Mouse (Mus musculus) forebrain, embryonic 13.5 days (tissue): ENCODE results near the gene Spag8. TPM values are rescaled to one million over a fixed set of nuclear protein-coding genes. Genes with fewer than 3 reads are reported as not detected.

Experiments
- ATAC-seq: fragments of 200-750 bp; cut with Nextera tagmentation; 2 replicates; pipeline ENCODE4 v1.8.0; 2017
- H3K27ac ChIP-seq: fragments of 300-500 bp; sonication (generic); 2 replicates; pipeline ENCODE4 v1.5.1; 2015; ENCODE audit warnings: inconsistent platforms, mild to moderate bottlenecking, moderate library complexity
- H3K27me3 ChIP-seq: fragments of 300-500 bp; sonication (generic); 2 replicates; pipeline ENCODE4 v1.6.1; 2015; ENCODE audit warnings: mild to moderate bottlenecking, inconsistent platforms
- H3K36me3 ChIP-seq: fragments of 300-500 bp; sonication (generic); 2 replicates; pipeline ENCODE4 v1.6.1; 2015; ENCODE audit warnings: mild to moderate bottlenecking, inconsistent platforms; ENCODE audit not compliant: poor library complexity, severe bottlenecking
- H3K4me1 ChIP-seq: fragments of 300-500 bp; sonication (generic); 2 replicates; pipeline ENCODE4 v1.6.1; 2015; ENCODE audit warnings: inconsistent platforms
- H3K4me2 ChIP-seq: fragments of 300-500 bp; sonication (generic); 2 replicates; pipeline ENCODE4 v1.6.1; 2015; ENCODE audit warnings: inconsistent platforms, mild to moderate bottlenecking, moderate library complexity
- H3K4me3 ChIP-seq: fragments of 300-500 bp; sonication (generic); 2 replicates; pipeline ENCODE4 v1.5.1; 2015; ENCODE audit warnings: mild to moderate bottlenecking, inconsistent platforms
- H3K9ac ChIP-seq: fragments of 300-500 bp; sonication (generic); 2 replicates; pipeline ENCODE4 v1.6.1; 2015; ENCODE audit warnings: mild to moderate bottlenecking, inconsistent platforms
- H3K9me3 ChIP-seq: fragments of 300-500 bp; sonication (generic); replicated peaks from 2 replicates; pipeline ENCODE4 v1.6.1; 2016; ENCODE audit warnings: inconsistent platforms
- WGBS: fragments of 180-500 bp; shearing (Covaris S2); methylation state at CpG from one replicate; pipeline ENCODE4 v1.1.7; 2015; 5-methylcytosine and 5-hydroxymethylcytosine counted together
- polyA plus RNA-seq: library from polyadenylated mRNA; unstranded; fragments of >200 nt; fragmentation: Nextera tagmentation; extraction: Ambion mirVana; gene quantifications from 2 replicates; pipeline ENCODE4 v1.2.1, GENCODE M21; 2015

Spag8 gene
- polyA plus RNA-seq, 1 experiment from 2014 or later: 3.9 TPM

DNA sequence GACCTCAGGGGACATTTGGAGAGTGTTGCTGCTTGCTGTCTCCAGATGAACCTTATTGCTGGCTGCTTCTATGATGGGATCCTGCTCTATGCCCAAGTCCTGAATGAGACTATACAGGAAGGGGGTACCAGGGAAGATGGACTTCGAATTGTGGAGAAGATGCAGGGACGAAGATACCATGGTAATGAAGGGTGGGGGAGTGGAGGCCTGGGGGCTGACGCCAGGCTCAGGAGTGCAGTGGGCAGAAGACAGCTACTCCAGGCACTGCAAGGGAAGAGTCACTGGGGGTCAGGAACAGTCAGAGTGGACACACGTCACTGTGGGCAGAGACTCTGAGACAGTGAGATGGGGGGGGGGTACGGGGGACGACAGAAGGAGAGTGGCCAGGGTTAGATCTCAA lies 12.9 kb downstream of the Spag8 start:
- WGBS: 82% methylated on average over 6 of the region's 6 CpGs
- no peak for ATAC-seq
- Histone ChIP-seq H3K9me3 (no peaks in the 10 kb centered on the region), H3K36me3 (peaks cover 13% of the 10 kb centered on the region; the same call in 1 of the 2 replicates), H3K4me1 (no peaks in the 10 kb centered on the region), H3K27me3 (no peaks in the 10 kb centered on the region), H3K9ac (no peak overlapping the region), H3K4me3 (no peak overlapping the region), H3K27ac (no peak overlapping the region), H3K4me2 (no peak overlapping the region)

DNA sequence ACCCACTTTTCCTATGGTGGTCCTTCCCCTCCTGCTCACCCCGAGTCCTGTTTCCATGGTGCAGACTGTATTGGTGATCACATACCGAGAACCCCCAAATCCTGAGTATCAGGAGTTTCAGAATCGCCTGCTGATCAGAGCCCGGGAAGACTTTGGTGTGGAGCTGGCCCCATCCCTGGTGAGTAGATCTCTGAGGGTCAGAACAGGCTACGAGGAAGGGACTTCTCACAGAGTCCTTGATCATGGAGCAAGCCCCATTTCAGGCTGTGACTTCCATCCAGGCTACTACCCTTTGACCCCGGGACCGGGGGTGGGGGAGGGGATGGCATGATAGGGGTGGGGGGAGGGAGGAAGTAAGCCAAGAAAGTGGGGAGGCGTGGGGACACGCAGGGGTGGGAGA lies 13.3 kb downstream of the Spag8 start:
- ATAC-seq: no peak
- 83% methylated on average over 9 of the region's 9 CpGs for WGBS
- Histone ChIP-seq H3K27me3 (no peaks in the 10 kb centered on the region), H3K4me2 (no peak overlapping the region), H3K4me3 (no peak overlapping the region), H3K36me3 (peaks cover 13% of the 10 kb centered on the region; the same call in 1 of the 2 replicates), H3K4me1 (no peaks in the 10 kb centered on the region), H3K9me3 (no peaks in the 10 kb centered on the region), H3K27ac (no peak overlapping the region), H3K9ac (no peak overlapping the region)

DNA sequence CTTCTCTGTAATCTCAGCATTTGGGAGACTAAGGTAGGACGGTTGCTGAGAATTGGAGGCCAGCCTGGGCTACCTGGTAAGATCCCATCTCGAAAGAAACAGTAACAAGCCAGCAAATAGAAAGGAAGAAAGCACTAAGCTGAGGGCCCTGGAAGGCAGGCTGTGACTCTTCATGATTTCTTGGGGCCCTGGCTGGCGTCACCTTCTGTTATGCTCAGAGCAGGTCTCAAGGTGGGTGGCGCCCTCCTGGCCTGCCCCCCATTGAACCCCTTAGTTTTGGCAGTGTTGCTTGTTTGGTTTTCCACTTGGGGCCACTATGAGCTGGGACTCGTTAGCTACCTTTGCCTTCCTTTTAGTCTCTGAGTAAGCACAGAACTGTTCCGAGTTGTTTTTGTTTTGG lies 16.6 kb downstream of the Spag8 start:
- Histone ChIP-seq H3K27me3 (peaks cover 4% of the 10 kb centered on the region; the same call in 1 of the 2 replicates), H3K27ac (no peak overlapping the region), H3K4me1 (peaks cover 22% of the 10 kb centered on the region), H3K4me2 (no peak overlapping the region), H3K9me3 (no peaks in the 10 kb centered on the region), H3K36me3 (no peaks in the 10 kb centered on the region), H3K9ac (no peak overlapping the region), H3K4me3 (no peak overlapping the region)
- 57% methylated on average over 6 of the region's 6 CpGs for WGBS
- ATAC-seq: no peak

DNA sequence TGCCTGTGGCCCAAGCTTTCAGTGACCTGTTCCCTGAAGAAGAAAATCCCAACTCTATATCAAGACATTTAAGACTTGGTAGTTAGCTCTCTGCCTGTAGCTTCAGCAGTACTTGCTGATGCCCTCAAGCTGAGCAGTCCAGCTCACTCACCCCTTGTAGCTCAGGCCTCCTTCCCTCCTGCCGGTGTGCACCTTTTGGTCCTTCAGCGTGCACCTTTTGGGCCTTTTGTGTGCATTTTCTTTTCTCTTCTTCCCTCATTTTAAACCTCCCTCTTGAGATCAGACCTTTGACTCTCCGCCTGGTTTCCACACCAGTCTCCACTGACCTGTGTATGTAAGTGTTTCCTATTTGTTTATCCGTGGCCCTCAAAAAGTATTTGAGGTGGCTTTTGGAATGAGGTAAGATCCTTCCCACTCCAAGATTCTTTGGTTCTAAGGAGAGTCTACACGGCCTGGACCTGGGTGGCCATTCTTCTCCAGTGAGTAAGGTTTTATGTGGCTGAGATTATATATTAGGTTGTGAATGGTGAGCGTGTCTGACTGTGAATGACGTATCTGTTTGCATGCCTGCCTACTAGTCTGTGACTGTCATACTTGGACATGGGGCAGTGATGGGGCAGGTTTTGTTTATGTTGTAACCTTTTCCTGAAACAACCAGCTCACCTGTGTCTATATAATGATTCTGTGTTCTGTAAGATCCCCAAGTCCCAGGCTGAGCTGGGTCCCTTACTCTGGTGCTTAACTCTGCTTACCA lies 18.6 kb downstream of the Spag8 start:
- H3K27ac ChIP-seq: no peak overlapping the region
- H3K9ac ChIP-seq: no peak overlapping the region
- H3K27me3 ChIP-seq: peaks cover 4% of the 10 kb centered on the region; the same call in 1 of the 2 replicates
- H3K36me3 ChIP-seq: no peaks in the 10 kb centered on the region
- 84% methylated on average over 7 of the region's 7 CpGs for WGBS
- no peaks in the 10 kb centered on the region for H3K9me3 ChIP-seq
- H3K4me3 ChIP-seq: no peak overlapping the region
- no peak for ATAC-seq
- peaks cover 34% of the 10 kb centered on the region for H3K4me1 ChIP-seq
- H3K4me2 ChIP-seq: no peak overlapping the region

DNA sequence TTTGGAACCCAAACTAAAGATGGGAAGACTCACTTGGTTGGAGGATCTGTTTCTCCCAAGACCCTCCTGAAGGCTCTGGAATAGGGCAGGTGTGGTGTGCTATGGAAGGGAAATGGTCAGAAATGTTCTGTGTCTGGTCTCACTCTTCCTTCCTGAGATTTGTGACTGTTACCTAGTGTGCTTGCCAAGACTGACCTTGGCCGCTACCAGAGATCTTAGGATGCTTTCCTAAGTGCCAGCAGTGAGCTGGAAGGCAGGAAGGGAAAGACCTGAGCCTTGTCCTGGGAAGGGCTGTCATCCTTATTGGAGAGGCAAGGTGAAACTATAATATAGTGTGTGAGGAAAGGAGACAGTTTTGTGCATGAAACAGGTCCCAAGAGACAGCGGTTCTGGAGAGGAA lies 19.7 kb downstream of the Spag8 start:
- H3K9me3 ChIP-seq: no peaks in the 10 kb centered on the region
- H3K27ac ChIP-seq: no peak overlapping the region
- peaks cover 4% of the 10 kb centered on the region; the same call in 1 of the 2 replicates for H3K27me3 ChIP-seq
- H3K4me1 ChIP-seq: peaks cover 35% of the 10 kb centered on the region
- no peak overlapping the region for H3K9ac ChIP-seq
- peak overlapping the region; percentile 87; the same call in 1 of the 2 replicates for H3K4me2 ChIP-seq
- H3K36me3 ChIP-seq: no peaks in the 10 kb centered on the region
- no peak overlapping the region for H3K4me3 ChIP-seq
- no peak for ATAC-seq
- WGBS: 90% methylated on average over 2 of the region's 2 CpGs

DNA sequence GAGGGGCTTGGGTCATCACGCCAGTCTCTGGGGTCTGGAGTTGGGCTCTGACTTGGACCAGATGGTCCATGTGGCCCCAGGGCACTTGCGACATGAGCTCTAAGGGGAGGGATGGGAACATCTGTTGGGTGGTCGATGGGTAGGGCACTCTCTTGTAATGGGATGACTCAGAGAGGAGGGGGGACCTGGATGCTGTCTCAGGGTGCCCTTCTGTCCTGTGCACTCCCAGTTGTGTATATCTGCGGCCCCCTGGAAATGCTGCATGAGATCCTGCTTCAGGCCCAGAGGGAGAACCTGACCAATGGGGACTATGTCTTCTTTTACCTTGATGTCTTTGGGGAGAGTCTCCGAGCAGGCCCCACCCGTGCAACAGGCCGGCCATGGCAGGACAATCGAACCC lies 20.1 kb downstream of the Spag8 start:
- Histone ChIP-seq H3K36me3 (no peaks in the 10 kb centered on the region), H3K4me3 (no peak overlapping the region), H3K27ac (no peak overlapping the region), H3K4me1 (peaks cover 35% of the 10 kb centered on the region), H3K9me3 (no peaks in the 10 kb centered on the region), H3K9ac (no peak overlapping the region), H3K4me2 (peak overlapping the region; percentile 87), H3K27me3 (peaks cover 4% of the 10 kb centered on the region; the same call in 1 of the 2 replicates)
- 85% methylated on average over 8 of the region's 8 CpGs for WGBS
- no peak for ATAC-seq

DNA sequence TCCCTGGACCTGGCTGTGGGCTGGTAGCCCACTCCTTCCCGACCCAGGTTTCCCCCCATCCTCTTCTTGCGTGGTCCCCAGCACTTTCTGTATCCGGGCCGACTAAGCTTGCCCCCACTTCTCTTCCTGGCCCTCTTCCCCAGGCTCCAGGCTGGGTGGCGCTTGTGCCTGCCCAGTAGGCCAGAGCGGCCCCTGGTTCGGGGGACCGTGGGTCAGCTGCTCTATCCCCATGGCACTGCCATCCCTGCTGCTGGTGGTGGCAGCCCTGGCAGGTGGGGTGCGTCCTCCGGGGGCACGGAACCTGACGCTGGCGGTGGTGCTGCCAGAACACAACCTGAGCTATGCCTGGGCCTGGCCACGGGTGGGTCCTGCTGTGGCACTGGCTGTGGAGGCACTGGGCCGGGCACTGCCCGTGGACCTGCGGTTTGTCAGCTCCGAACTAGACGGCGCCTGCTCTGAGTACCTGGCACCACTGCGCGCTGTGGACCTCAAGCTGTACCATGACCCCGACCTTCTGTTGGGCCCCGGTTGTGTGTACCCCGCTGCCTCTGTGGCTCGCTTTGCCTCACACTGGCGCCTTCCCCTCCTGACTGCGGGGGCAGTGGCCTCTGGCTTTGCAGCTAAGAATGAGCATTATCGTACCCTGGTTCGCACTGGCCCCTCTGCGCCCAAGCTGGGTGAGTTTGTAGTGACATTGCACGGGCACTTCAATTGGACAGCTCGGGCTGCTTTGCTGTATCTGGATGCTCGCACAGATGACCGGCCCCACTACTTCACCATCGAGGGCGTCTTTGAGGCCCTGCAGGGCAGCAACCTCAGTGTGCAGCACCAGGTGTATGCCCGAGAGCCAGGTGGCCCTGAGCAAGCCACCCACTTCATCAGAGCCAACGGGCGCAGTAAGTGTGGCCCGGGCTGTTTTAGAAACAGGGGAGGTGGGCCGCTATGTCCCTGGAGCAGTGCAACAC lies 21.2 kb downstream of the Spag8 start:
- H3K9me3 ChIP-seq: no peaks in the 10 kb centered on the region
- peaks cover 35% of the 10 kb centered on the region for H3K4me1 ChIP-seq
- H3K9ac ChIP-seq: peak overlapping the region; percentile 96
- no peaks in the 10 kb centered on the region for H3K36me3 ChIP-seq
- H3K27me3 ChIP-seq: peaks cover 4% of the 10 kb centered on the region; the same call in 1 of the 2 replicates
- peak overlapping the region; percentile 68 for H3K4me3 ChIP-seq
- peak overlapping the region; percentile 87 for H3K4me2 ChIP-seq
- 47% methylated on average over 42 of the region's 42 CpGs for WGBS
- peak overlapping the region; percentile 76 for H3K27ac ChIP-seq
- ATAC-seq: no peak; the same call in 1 of the 2 replicates

DNA sequence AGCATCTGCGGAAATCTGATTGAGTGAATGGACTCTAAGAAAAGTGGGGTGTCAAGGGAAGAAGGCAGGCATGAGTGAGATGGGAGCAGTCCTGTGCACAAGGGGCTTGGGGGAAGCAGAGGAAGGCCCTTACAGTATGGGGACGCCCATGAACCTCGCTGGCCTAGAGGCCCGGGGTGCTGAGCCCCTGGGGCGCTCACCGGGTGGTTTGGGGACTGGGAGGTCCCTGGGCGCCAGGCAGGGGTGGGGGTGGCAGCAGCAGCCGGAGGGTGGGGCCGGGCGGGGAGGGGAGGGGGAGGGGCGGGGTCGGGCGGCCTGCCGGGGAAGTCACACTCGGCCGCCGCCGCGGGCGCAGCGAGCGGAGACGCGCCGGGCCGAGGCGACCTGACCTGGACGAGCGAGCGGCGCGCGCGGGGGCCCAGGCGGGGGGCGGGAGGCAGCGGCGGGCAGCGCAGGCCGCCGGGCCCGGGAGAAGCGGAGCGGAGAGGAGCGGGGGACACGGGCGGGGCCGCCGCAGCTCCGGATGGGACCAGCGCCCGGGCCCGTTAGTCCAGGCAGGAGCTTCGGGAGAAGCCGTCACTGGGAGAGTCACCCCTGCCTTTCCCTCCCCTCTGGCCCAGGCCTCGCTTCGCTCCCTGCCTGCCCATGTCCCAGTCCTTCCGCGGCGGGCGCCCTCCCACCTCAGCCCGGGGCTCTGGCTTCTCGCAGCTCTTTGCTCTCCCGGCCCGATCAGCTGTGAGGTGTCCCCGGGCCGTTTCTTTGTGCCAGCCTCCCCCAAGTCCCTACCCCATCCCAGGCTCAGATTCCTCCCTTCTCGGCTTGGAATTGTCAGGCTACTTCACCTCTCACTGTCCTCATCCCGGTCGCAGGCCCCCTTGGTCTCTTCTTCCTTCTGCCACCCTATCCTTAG lies 22.1 kb downstream of the Spag8 start, which contains the start of gene Npr2:
Npr2 (plus strand) TSS at position 890 of the 910 bp plus-strand sequence.
- Histone ChIP-seq H3K36me3 (no peaks in the 10 kb centered on the region), H3K27me3 (peaks cover 4% of the 10 kb centered on the region; the same call in 1 of the 2 replicates), H3K9me3 (0 out of 2 replicates have a peak, but pooled peaks cover 7% of the 10 kb centered on the region), H3K4me1 (peaks cover 35% of the 10 kb centered on the region), H3K27ac (peak within 1 kb of the TSS; percentile 76), H3K4me3 (peak within 1 kb of the TSS; percentile 68), H3K9ac (peak within 1 kb of the TSS; percentile 96), H3K4me2 (peak within 1 kb of the TSS; percentile 87)
- 1% methylated on average over 43 of the region's 70 CpGs for WGBS
- peak; percentile 60 for ATAC-seq

DNA sequence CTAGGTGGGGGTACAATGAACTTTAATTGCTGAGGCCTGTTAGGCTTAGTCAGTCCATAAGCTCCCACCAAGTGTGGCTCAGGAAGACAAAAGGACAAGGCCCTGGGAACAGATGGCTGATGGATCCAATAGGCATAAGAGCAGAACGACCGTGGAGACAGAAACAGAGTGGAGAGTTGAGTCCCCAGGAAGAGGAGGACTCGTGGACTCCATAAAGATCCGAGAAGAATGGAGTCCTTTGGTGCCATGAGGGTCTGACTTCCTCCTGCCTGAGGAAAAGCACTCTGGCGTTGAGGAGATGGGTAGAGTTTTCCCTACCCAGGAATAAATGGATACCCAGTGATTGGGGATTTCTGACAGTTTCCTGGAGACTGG lies 22.7 kb downstream of the Spag8 start:
- peaks cover 4% of the 10 kb centered on the region; the same call in 1 of the 2 replicates for H3K27me3 ChIP-seq
- H3K36me3 ChIP-seq: no peaks in the 10 kb centered on the region
- peak overlapping the region; percentile 76 for H3K27ac ChIP-seq
- WGBS: 19% methylated on average over 5 of the region's 5 CpGs
- H3K4me3 ChIP-seq: peak overlapping the region; percentile 68
- 0 out of 2 replicates have a peak, but pooled peaks cover 12% of the 10 kb centered on the region for H3K9me3 ChIP-seq
- peak; percentile 32; the same call in 1 of the 2 replicates for ATAC-seq
- peak overlapping the region; percentile 96 for H3K9ac ChIP-seq
- peaks cover 35% of the 10 kb centered on the region for H3K4me1 ChIP-seq
- H3K4me2 ChIP-seq: peak overlapping the region; percentile 87

DNA sequence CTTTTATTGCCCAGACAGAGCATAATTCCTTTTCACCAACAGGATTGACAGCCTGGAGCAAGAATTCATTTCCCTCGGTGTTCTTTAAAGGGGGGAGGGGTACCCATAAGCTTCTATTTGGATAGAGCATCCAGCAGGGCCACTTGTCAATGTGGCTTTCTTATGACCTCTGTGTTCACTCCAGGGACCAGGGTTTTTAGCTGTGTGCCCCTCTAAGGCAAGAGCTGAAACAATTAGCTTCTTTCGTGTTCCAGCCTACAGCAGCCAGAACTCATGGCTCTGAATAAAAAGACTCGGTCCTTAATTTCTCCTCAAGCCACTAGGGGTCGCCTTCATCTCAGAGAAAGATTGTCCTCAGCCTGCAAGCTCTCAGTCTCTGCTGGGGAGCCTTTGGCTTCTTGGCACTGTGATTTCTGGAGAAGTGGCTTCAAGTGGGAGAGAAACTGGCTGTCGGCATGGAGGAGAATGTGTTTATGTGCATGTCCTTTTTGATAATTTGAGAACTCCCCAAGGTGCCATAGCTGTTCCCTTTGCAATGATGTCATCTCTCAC lies 23.3 kb downstream of the Spag8 start:
- Histone ChIP-seq H3K9ac (no peak overlapping the region), H3K36me3 (no peaks in the 10 kb centered on the region), H3K4me2 (peak overlapping the region; percentile 87), H3K27ac (peak overlapping the region; percentile 76), H3K9me3 (peaks cover 17% of the 10 kb centered on the region), H3K4me1 (peaks cover 35% of the 10 kb centered on the region), H3K27me3 (peaks cover 4% of the 10 kb centered on the region; the same call in 1 of the 2 replicates), H3K4me3 (no peak overlapping the region)
- WGBS: 2% methylated on average over 5 of the region's 5 CpGs
- ATAC-seq: peak; percentile 76
